Mouse (Mus musculus) bone marrow, adult 2 months (tissue): ENCODE measurements around the gene Dapk2. TPM values are rescaled to one million over a fixed set of nuclear protein-coding genes. Genes with fewer than 3 reads are reported as not detected.

Experiments used
- H3K27ac ChIP-seq: fragments of 200-500 bp; 2 replicates; pipeline ENCODE4 v1.5.1; 2012; ENCODE audit warnings: low read depth, mild to moderate bottlenecking, control low read depth, inconsistent platforms, low read length; ENCODE audit not compliant: control insufficient read depth, poor library complexity, insufficient read depth
- H3K4me1 ChIP-seq: fragments of 200-500 bp; 2 replicates; pipeline ENCODE4 v1.6.1; 2011; ENCODE audit warnings: low read length; ENCODE audit not compliant: control insufficient read depth, insufficient read depth
- H3K4me3 ChIP-seq: fragments of 200-500 bp; replicated peaks from 2 replicates; pipeline ENCODE3; 2011; ENCODE audit warnings: mild to moderate bottlenecking, low read depth, low read length, control low read depth; ENCODE audit not compliant: control insufficient read depth
- CTCF ChIP-seq: fragments of 200-500 bp; IDR thresholded peaks from 2 replicates; pipeline ENCODE4 v1.5.1; 2011; ENCODE audit warnings: low read length, control low read depth; ENCODE audit not compliant: control insufficient read depth, insufficient read depth
- POLR2A ChIP-seq: fragments of 200-500 bp; IDR thresholded peaks from 2 replicates; pipeline ENCODE4 v1.6.1; 2011; ENCODE audit warnings: low read depth, mild to moderate bottlenecking, control low read depth, low read length, borderline replicate concordance; ENCODE audit not compliant: control insufficient read depth
- WGBS: fragments of 180-500 bp; shearing (Covaris S2); methylation state at CpG from one replicate; pipeline ENCODE4 v1.1.7; 2018; 5-methylcytosine and 5-hydroxymethylcytosine counted together
- polyA plus RNA-seq: library from polyadenylated mRNA; stranded (reverse); fragments of >200 nt; gene quantifications from 2 replicates; pipeline ENCODE4 v1.2.4, GENCODE M21; 2011; ENCODE audit warnings: low replicate concordance; ENCODE audit not compliant: missing spikeins, insufficient read depth, insufficient read length

Gene Dapk2
- polyA plus RNA-seq, 1 experiment, result 33.5 TPM

DNA sequence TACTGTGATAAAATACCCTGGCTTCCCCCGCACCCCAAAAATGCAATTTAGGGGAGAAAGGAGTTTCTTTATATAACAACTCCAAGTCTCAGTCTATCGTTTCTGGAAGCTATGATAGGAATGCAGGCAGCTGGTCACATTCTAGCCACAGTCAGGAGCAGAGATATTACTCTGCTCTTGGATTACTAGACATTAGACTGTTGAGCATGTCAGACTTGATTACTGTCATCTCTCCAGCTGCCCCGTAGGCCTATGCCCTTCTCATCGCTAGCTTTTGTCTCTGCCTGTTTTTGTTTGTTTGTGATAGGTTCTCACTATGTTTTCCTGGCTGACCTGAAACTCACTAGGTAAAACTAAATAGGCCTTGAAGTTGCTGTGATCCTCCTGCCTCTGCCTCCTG, 150.7 kb downstream of the Dapk2 start:
- Histone ChIP-seq H3K27ac (no peak overlapping the region), H3K4me3 (no peak overlapping the region), H3K4me1 (peaks cover 4% of the 10 kb centered on the region)
- TF ChIP-seq CTCF (no peak), POLR2A (no peak)
- 81% methylated on average over 4 of the region's 4 CpGs for WGBS

DNA sequence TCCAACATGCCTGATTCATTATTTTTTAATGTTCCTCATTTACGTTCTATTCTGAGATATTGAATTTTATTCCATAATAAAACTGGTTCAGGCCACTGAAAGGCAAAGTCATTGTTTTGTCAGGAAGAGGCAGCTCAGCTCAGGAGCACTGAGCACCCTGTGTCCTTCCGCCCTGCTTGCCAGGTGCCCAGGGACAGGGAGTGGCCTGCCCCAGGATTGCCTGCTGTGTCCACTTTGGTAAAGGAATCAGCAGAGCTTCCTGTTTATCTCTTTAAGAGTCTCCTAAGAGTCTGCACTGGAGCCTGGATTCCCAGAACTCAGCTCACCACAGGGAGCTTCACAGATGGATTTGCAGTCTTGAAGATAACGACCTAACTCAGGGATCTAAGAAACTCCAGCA, 153.4 kb downstream of the Dapk2 start:
- no peaks in the 10 kb centered on the region for H3K4me1 ChIP-seq
- H3K4me3 ChIP-seq, result no peak overlapping the region
- TF ChIP-seq CTCF, result no peak
- no peak for TF ChIP-seq POLR2A
- no peak overlapping the region for H3K27ac ChIP-seq
- WGBS, result 71% methylated on average over 3 of the region's 3 CpGs

DNA sequence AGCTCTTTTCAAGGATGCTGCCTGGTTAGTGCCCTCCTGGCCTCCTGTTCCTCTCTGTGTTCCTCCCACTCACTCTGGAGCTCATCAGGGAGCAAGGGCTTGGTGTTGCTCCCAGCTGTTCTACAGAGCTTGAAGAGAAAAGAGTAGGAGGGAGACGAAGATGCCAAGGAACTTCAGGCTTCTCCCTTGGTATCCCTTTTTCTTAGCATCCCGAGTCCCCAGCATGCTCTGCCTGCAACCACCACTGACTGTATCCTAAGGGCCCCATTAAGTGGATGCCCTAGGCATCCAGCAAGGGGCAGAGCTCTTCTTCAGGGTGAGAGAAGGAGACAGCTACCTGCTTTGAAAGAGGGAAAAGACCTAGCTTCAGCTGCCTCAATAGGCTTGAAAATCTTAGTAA, 158.6 kb downstream of the Dapk2 start:
- no peak for TF ChIP-seq POLR2A
- TF ChIP-seq CTCF, result no peak
- WGBS, result 84% methylated on average over 2 of the region's 2 CpGs
- Histone ChIP-seq H3K4me1 (no peaks in the 10 kb centered on the region), H3K4me3 (no peak overlapping the region), H3K27ac (no peak overlapping the region)

Other genes starting within 250 kb of the Dapk2 start
- gene Trip4, start 249.4 kb upstream of the Dapk2 start, polyA plus RNA-seq, result 6.4 and 12.8 TPM in 2 replicates
- 6.5 and 14.4 TPM in 2 replicates for gene Csnk1g1, start 249.3 kb upstream of the Dapk2 start, polyA plus RNA-seq
- gene Ppib, start 98.0 kb upstream of the Dapk2 start, polyA plus RNA-seq, result 88.9 and 169 TPM in 2 replicates
- 21.4 and 26.4 TPM in 2 replicates for gene Snx22, start 88.5 kb upstream of the Dapk2 start, polyA plus RNA-seq
- 33.7 and 44.1 TPM in 2 replicates for gene Snx1, start 31.6 kb upstream of the Dapk2 start, polyA plus RNA-seq
- gene Ciao2a, start 31.6 kb upstream of the Dapk2 start, polyA plus RNA-seq, result 27.0 and 37.6 TPM in 2 replicates
- gene Herc1, start 192.2 kb downstream of the Dapk2 start, polyA plus RNA-seq, result 37.8 and 47.3 TPM in 2 replicates